Mouse (Mus musculus) cerebellum, adult 2 months (tissue): ENCODE data around the gene Pld5. TPM values are rescaled to one million over a fixed set of nuclear protein-coding genes. Genes with fewer than 3 reads are reported as not detected.

ENCODE experiments used
- DNase-seq, 2 experiments: peaks; one replicate each; pipeline ENCODE4 v3.0.0; 2021
- H3K27ac ChIP-seq: fragments of 200-500 bp; 2 replicates; pipeline ENCODE4 v1.5.1; 2012; ENCODE audit warnings: low read length, control low read depth, inconsistent platforms; ENCODE audit not compliant: insufficient read depth
- H3K27me3 ChIP-seq: fragments of 200-500 bp; 2 replicates; pipeline ENCODE4 v1.6.1; 2012; ENCODE audit warnings: inconsistent platforms, mild to moderate bottlenecking, low read length, moderate library complexity; ENCODE audit not compliant: control insufficient read depth, insufficient read depth
- H3K4me1 ChIP-seq: fragments of 200-500 bp; 2 replicates; pipeline ENCODE4 v1.6.1; 2011; ENCODE audit warnings: low read length; ENCODE audit not compliant: control insufficient read depth, insufficient read depth
- H3K4me3 ChIP-seq: fragments of 200-500 bp; replicated peaks from 2 replicates; pipeline ENCODE3; 2011; ENCODE audit warnings: mild to moderate bottlenecking, low read depth, low read length, control low read depth; ENCODE audit not compliant: insufficient read depth
- CTCF ChIP-seq: fragments of 200-500 bp; IDR thresholded peaks from 2 replicates; pipeline ENCODE4 v1.5.1; 2011; ENCODE audit warnings: low read depth, mild to moderate bottlenecking, control low read depth, low read length, moderate library complexity, borderline replicate concordance; ENCODE audit not compliant: insufficient read depth
- POLR2A ChIP-seq: fragments of 200-500 bp; IDR thresholded peaks from 2 replicates; pipeline ENCODE4 v1.6.1; 2011; ENCODE audit warnings: low read length, control low read depth, borderline replicate concordance; ENCODE audit not compliant: insufficient read depth
- WGBS: fragments of 180-500 bp; shearing (Covaris S2); methylation state at CpG from one replicate; pipeline ENCODE4 v1.1.7; 2018; 5-methylcytosine and 5-hydroxymethylcytosine counted together
- polyA plus RNA-seq: library from polyadenylated mRNA; depleted of rRNA; stranded (reverse); fragments of >200 nt; gene quantifications from 2 replicates; pipeline ENCODE4 v1.2.3, GENCODE M21; 2012; rRNA removed

Gene Pld5
- 41.3 and 45.7 TPM in 2 replicates for polyA plus RNA-seq

DNA sequence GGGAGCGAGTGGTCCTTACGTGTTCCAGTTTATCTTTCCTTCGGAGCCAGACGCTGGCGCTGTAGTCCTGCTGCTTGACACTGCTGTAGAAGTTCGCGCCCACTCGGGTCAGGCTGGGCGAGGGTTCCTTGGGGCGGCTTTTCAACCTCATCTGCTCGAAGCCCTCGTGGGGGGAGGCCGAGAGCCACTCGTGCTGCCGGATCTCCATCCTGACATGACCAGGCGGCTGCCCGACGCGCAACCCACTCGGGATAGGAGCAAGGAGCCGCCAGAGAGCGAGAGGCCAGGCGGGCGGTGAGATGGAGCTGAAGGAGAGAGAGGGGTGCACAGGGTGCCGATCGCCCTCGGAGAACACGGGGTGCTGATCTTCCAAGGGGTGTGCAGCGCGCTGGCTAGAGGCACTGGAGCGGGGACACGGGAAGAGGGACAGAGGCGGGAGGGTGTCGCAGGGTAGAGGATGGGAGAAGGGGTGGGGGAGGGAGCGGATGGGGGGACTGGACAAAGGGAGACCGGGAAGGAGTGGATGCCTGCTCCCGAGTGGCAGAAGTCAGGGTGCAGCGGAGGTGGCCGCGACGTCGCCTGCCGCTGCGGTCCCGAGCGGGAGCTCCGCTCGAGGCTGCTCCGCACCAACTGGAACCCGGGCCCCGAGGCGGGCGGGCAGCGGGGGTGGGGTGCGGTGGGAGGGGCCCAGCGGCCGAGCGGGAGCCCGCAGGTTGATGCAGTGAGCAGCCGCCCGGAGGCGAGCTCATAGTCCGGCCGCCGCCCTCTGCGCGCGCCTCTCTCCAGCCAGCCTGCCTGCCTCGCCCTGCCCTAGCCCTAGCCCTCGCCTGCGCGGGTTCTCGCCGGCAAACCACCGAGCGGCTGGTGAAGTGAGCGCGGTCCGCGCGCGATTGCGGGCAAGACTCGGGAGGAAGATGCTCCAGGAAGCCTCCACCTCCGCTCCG, at the start of gene Pld5:
Gene Pld5 (minus strand): TSS at position 646 of the 944 bp plus-strand sequence.
- TF ChIP-seq POLR2A (0 out of 2 replicates have a peak, but pooled peaks have one; percentile 34), CTCF (no peak)
- Histone ChIP-seq H3K4me1 (no peaks in the 10 kb centered on the region; the same call in 1 of the 2 replicates), H3K27me3 (no peaks in the 10 kb centered on the region), H3K4me3 (peak within 1 kb of the TSS; percentile 82), H3K27ac (no peak within 1 kb of the TSS)
- peak; percentile 75 to 80 for DNase-seq
- WGBS: under 1% methylated on average over 81 of the region's 86 CpGs

DNA sequence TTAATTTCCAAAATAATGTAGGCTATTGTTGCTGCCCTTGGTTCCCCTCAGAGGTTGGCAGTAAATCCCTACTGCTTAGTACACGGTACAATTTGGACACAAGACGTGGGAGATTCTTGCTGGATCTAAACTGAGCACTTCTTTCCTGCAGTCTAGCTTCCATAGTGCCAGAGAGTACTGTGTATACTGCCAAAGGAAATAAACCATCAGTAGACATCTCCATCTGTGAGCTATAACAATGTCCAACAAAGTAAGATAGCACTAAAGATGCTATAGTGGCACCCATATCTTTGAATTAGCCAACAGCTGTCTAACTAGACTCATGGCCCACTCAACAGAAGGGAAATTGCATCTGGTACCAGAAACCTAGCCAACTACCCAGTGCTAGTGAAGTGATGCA, 40.0 kb upstream of the Pld5 start:
- Histone ChIP-seq H3K4me3 (no peak overlapping the region), H3K4me1 (no peaks in the 10 kb centered on the region), H3K27me3 (no peaks in the 10 kb centered on the region), H3K27ac (no peak overlapping the region)
- 32% methylated on average over 2 of the region's 2 CpGs for WGBS
- no peak for DNase-seq
- TF ChIP-seq CTCF: no peak
- no peak for TF ChIP-seq POLR2A

DNA sequence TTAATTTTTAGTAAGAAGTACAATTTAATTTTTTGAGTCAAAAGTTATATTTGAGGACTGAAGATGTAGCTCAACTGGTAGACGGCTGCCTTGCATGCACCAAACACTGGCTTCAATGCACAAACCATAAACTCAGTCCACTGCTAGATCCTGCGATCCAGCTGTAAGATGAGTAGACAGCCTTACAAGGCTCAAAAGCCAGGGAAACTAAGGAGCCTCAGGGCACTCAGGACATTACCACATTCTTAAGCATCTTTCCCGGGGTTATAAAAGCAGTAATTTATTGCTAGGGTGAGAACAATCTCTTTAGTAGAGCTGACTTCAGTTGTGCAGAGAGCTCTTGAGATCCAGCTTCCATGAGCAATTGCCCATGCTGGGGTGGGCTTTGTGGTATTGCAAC, 35.1 kb upstream of the Pld5 start:
- Histone ChIP-seq H3K27me3 (no peaks in the 10 kb centered on the region), H3K27ac (no peak overlapping the region), H3K4me3 (no peak overlapping the region), H3K4me1 (no peaks in the 10 kb centered on the region)
- WGBS: 94% methylated on average over 3 of the region's 3 CpGs
- TF ChIP-seq CTCF (no peak), POLR2A (no peak)
- DNase-seq: no peak

DNA sequence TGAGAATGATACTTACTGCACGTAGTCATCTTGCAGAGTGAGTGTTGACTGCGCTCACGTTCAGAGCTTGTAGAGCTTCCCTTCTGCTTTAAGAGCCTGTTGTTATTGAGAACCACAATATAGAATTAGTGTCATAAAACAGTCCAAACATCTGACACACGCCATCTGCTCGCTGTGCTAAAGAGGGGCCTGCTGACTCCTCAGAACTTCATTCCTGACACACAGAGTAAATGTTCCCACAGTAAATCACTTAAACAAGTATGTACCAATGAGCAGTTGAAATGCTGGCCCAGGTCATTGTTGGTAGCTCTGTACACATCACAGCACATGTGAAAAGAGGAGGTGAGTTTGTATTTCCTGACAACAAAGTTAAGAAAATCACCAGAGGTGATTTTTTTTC, 14.3 kb upstream of the Pld5 start:
- no peaks in the 10 kb centered on the region for H3K4me1 ChIP-seq
- WGBS: 50% methylated on average over 5 of the region's 5 CpGs
- no peak for TF ChIP-seq CTCF
- no peak for TF ChIP-seq POLR2A
- H3K4me3 ChIP-seq: no peak overlapping the region
- H3K27me3 ChIP-seq: no peaks in the 10 kb centered on the region
- DNase-seq: no peak
- H3K27ac ChIP-seq: no peak overlapping the region

DNA sequence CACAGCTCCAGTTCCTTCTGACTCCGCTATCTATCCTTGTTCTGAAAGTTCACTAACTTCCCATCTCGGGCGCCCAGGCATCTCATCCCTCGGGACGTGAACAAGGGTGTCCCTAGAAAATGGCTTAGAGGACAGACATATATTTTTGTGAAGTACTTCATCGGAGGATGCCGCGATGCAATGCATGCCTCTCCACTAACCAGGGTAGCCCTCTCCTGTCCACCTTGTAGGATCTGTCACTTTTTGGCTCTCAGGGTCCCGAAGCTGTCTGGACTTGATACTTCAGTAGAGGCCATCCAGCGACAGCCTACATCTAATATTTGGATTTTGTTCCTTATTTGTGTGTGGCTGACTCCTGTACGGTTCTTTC, 484 bp upstream of the Pld5 start:
- Histone ChIP-seq H3K4me3 (peak overlapping the region; percentile 82), H3K27me3 (no peaks in the 10 kb centered on the region), H3K27ac (no peak overlapping the region), H3K4me1 (no peaks in the 10 kb centered on the region; the same call in 1 of the 2 replicates)
- 3% methylated on average over 11 of the region's 11 CpGs for WGBS
- no peak for TF ChIP-seq POLR2A
- TF ChIP-seq CTCF: no peak
- no peak for DNase-seq

DNA sequence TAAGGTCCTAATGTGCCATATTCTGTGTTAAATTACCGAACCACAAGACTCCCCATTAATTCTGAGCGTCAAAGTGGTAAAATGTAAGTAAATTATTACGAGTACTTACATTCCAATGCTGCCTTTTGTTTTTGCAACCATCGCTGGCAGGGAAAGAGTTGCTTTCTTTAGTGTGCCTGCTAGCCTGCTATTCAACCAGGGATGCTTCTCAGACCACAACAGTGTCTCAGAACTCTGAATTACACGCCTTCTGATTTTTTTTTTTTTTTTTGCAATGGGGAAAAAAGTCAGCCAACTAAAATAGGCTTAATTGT, 26.4 kb downstream of the Pld5 start:
- DNase-seq: no peak
- no peaks in the 10 kb centered on the region for H3K27me3 ChIP-seq
- H3K4me1 ChIP-seq: no peaks in the 10 kb centered on the region
- TF ChIP-seq POLR2A (no peak), CTCF (no peak)
- 59% methylated on average over 5 of the region's 5 CpGs for WGBS
- H3K4me3 ChIP-seq: no peak overlapping the region
- no peak overlapping the region for H3K27ac ChIP-seq

DNA sequence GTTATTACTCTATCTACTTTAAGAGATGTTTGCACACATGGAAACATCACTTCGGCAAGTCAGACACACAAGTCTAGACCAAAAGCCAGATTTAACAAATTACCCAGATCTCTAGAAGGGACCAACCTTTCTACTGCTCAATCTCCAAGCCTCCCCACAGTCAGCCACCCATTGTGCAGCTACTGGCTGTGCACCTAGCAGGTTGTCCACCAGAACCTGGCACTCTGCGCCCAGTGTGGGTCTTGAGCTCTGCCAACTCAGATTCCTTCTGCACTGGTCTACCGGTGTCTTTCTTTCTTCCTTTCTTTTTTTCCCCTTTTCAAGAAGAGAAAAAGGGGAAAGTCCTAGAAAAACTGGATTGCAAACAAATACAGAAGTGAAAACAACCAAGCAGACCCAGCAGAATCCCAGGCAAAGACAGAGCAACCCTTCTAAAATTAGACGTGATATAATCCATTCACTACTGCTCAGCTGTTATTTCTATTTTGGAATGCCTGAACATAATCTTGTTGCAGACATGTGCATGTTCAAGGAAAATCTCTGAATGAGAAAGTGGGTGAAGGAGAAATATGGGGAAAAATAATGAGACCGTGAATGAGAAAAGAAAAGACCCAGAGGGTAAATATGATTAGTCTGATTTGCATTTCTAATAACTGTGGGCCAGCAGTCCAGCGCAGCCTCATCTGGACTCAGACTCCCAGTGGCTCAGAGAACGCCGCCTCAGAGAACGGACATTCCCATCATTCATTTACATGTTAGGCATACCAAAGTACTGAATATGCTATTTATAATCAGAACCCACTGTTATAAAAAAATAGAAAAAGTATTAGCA, 27.0 kb downstream of the Pld5 start:
- Histone ChIP-seq H3K4me1 (no peaks in the 10 kb centered on the region), H3K27me3 (no peaks in the 10 kb centered on the region), H3K27ac (no peak overlapping the region), H3K4me3 (no peak overlapping the region)
- 59% methylated on average over 9 of the region's 9 CpGs for WGBS
- peak in 1 of 2 experiments; percentile 18 for DNase-seq
- TF ChIP-seq CTCF (no peak), POLR2A (no peak)
